Mouse (Mus musculus) hindbrain, postnatal 0 days (tissue): ENCODE data around the gene Spn. TPM values are rescaled to one million over a fixed set of nuclear protein-coding genes. Genes with fewer than 3 reads are reported as not detected.
"Not testable (repeated sequence)": the region's sequence is repeated elsewhere in the genome, so short reads cannot be mapped to it uniquely, and the experiment has no call there.

Experiments used
- ATAC-seq: fragments of 200-750 bp; cut with Nextera tagmentation; 2 replicates; pipeline ENCODE4 v1.8.0; 2017; ENCODE audit warnings: mild to moderate bottlenecking, moderate TSS enrichment, moderate library complexity
- DNase-seq: peaks from one replicate; pipeline ENCODE4 v3.0.0-alpha.2; 2015; ENCODE audit warnings: low spot score
- H3K27ac ChIP-seq: fragments of 300-500 bp; sonication (generic); 2 replicates; pipeline ENCODE4 v1.5.1; 2014; ENCODE audit warnings: mild to moderate bottlenecking
- H3K27me3 ChIP-seq: fragments of 300-500 bp; sonication (generic); 2 replicates; pipeline ENCODE4 v1.6.1; 2014; ENCODE audit warnings: low read length, mixed read lengths; ENCODE audit not compliant: insufficient read depth
- H3K36me3 ChIP-seq: fragments of 300-500 bp; sonication (generic); 2 replicates; pipeline ENCODE4 v1.6.1; 2014; ENCODE audit warnings: low read length, mixed read lengths; ENCODE audit not compliant: insufficient read depth
- H3K4me1 ChIP-seq: fragments of 300-500 bp; sonication (generic); 2 replicates; pipeline ENCODE4 v1.6.1; 2014; ENCODE audit warnings: antibody characterized with exemption, low read length, mixed read lengths; ENCODE audit not compliant: insufficient read depth
- H3K4me2 ChIP-seq: fragments of 300-500 bp; sonication (generic); 2 replicates; pipeline ENCODE4 v1.6.1; 2014; ENCODE audit warnings: low read depth, mild to moderate bottlenecking, low read length, moderate library complexity, mixed read lengths
- H3K4me3 ChIP-seq: fragments of 300-500 bp; sonication (generic); 2 replicates; pipeline ENCODE4 v1.5.1; 2014; ENCODE audit warnings: low read length
- H3K9ac ChIP-seq: fragments of 300-500 bp; sonication (generic); replicated peaks from 2 replicates; pipeline ENCODE4 v1.6.1; 2014; ENCODE audit warnings: mild to moderate bottlenecking, low read length, moderate library complexity, mixed read lengths
- H3K9me3 ChIP-seq: fragments of 300-500 bp; sonication (generic); 2 replicates; pipeline ENCODE4 v1.6.1; 2016; ENCODE audit warnings: low read length, mixed read lengths
- CTCF ChIP-seq: IDR thresholded peaks from 2 replicates; pipeline ENCODE4 v1.5.1; 2016; ENCODE audit warnings: antibody characterized with exemption, control low read depth, low read depth
- WGBS: fragments of 180-500 bp; shearing (Covaris S2); extraction: QIAGEN DNeasy Blood & Tissue Kit; methylation state at CpG from one replicate; pipeline ENCODE4 v1.1.7; 2014; 5-methylcytosine and 5-hydroxymethylcytosine counted together
- polyA plus RNA-seq: library from polyadenylated mRNA; unstranded; fragments of >200 nt; fragmentation: Nextera tagmentation; extraction: Ambion mirVana; gene quantifications from 2 replicates; pipeline ENCODE4 v1.2.1, GENCODE M21; 2015
- total RNA-seq: library from RNA; depleted of rRNA; stranded (reverse); fragments of >200 nt; gene quantifications from 2 replicates; pipeline ENCODE4 v1.2.3, GENCODE M21; 2014

Gene Spn
- total and polyA plus RNA-seq, 2 experiments from 2014 or later = 0.09 to 0.21 TPM

GRCm38 (mm10) chr7:127090154-127091113 lies 47.2 kb downstream of the Spn start:
- 86% methylated on average over 20 of the region's 20 CpGs for WGBS

GRCm38 (mm10) chr7:127088901-127089845 lies 48.5 kb downstream of the Spn start:
- TF ChIP-seq CTCF = no peak
- H3K27me3 ChIP-seq = no peaks in the 10 kb centered on the region
- H3K36me3 ChIP-seq = no peaks in the 10 kb centered on the region
- no peak overlapping the region for H3K9ac ChIP-seq
- H3K27ac ChIP-seq = no peak overlapping the region
- WGBS = 22% methylated on average over 27 of the region's 27 CpGs
- ATAC-seq (peak; percentile 10; the same call in 1 of the 2 replicates), DNase-seq (no peak)
- no peaks in the 10 kb centered on the region for H3K9me3 ChIP-seq
- H3K4me1 ChIP-seq = no peaks in the 10 kb centered on the region
- peak overlapping the region; percentile 45 for H3K4me2 ChIP-seq
- peak overlapping the region; percentile 7 for H3K4me3 ChIP-seq

More at GRCm38 (mm10) chr7:127090154-127091113, 47.2 kb downstream of the Spn start:
- no peak overlapping the region for H3K9ac ChIP-seq
- no peaks in the 10 kb centered on the region for H3K27me3 ChIP-seq
- H3K4me1 ChIP-seq = no peaks in the 10 kb centered on the region
- H3K9me3 ChIP-seq = no peaks in the 10 kb centered on the region
- ATAC-seq (no peak), DNase-seq (no peak)
- no peak for TF ChIP-seq CTCF
- no peaks in the 10 kb centered on the region for H3K36me3 ChIP-seq
- H3K4me3 ChIP-seq = no peak overlapping the region
- H3K4me2 ChIP-seq = no peak overlapping the region
- H3K27ac ChIP-seq = no peak overlapping the region

- no peaks in the 10 kb centered on the region for H3K27me3 ChIP-seq
- no peak overlapping the region for H3K9ac ChIP-seq
- TF ChIP-seq CTCF = no peak
- no peaks in the 10 kb centered on the region for H3K9me3 ChIP-seq
- no peaks in the 10 kb centered on the region for H3K4me1 ChIP-seq
- ATAC-seq = no peak
- no peak for DNase-seq
- no peak overlapping the region for H3K27ac ChIP-seq
- H3K4me2 ChIP-seq = no peak overlapping the region
- 92% methylated on average over 3 of the region's 3 CpGs for WGBS
- no peaks in the 10 kb centered on the region for H3K36me3 ChIP-seq
- H3K4me3 ChIP-seq = no peak overlapping the region
Observed at GRCm38 (mm10) chr7:127088083-127088482, 49.5 kb downstream of the Spn start.

GRCm38 (mm10) chr7:127087278-127088010 lies 50.2 kb downstream of the Spn start, which contains the start of gene Zg16:
Zg16 (minus strand) TSS chr7:127087328.
- not testable (repeated sequence) for H3K9ac ChIP-seq, H3K4me3 ChIP-seq, DNase-seq, H3K4me2 ChIP-seq, ATAC-seq, H3K27me3 ChIP-seq, H3K36me3 ChIP-seq, H3K4me1 ChIP-seq, H3K9me3 ChIP-seq, H3K27ac ChIP-seq
- 79% methylated on average over 6 of the region's 6 CpGs for WGBS

GRCm38 (mm10) chr7:127085751-127086150 lies 51.9 kb downstream of the Spn start:
- H3K27ac ChIP-seq, H3K4me2 ChIP-seq, ATAC-seq, H3K36me3 ChIP-seq, H3K4me3 ChIP-seq, H3K27me3 ChIP-seq, H3K9me3 ChIP-seq, H3K4me1 ChIP-seq, H3K9ac ChIP-seq, DNase-seq: not testable (repeated sequence)
- 65% methylated on average over 6 of the region's 6 CpGs for WGBS

GRCm38 (mm10) chr7:127084794-127085193 lies 52.8 kb downstream of the Spn start:
- no peak overlapping the region for H3K4me3 ChIP-seq
- H3K36me3 ChIP-seq = no peaks in the 10 kb centered on the region
- no peak overlapping the region for H3K4me2 ChIP-seq
- no peak overlapping the region for H3K9ac ChIP-seq
- DNase-seq = no peak
- H3K4me1 ChIP-seq = no peaks in the 10 kb centered on the region
- TF ChIP-seq CTCF = no peak
- 88% methylated on average over 2 of the region's 2 CpGs for WGBS
- no peaks in the 10 kb centered on the region for H3K9me3 ChIP-seq
- no peaks in the 10 kb centered on the region for H3K27me3 ChIP-seq
- ATAC-seq = no peak
- no peak overlapping the region for H3K27ac ChIP-seq
